Mouse (Mus musculus) intestine, embryonic 15.5 days (tissue): Measurements from ENCODE around the gene Uba2. TPM values are rescaled to one million over a fixed set of nuclear protein-coding genes. Genes with fewer than 3 reads are reported as not detected.
"Not testable (repeated sequence)": the region's sequence is repeated elsewhere in the genome, so short reads cannot be mapped to it uniquely, and the experiment has no call there.

Experiments
- ATAC-seq: fragments of 200-750 bp; cut with Nextera tagmentation; 2 replicates; pipeline ENCODE4 v1.8.0; 2017; ENCODE audit warnings: moderate TSS enrichment, moderate library complexity
- H3K27ac ChIP-seq: fragments of 300-500 bp; sonication (generic); 2 replicates; pipeline ENCODE4 v1.5.1; 2015; ENCODE audit warnings: mild to moderate bottlenecking, inconsistent platforms
- H3K27me3 ChIP-seq: fragments of 300-500 bp; sonication (generic); replicated peaks from 2 replicates; pipeline ENCODE4 v1.6.1; 2015; ENCODE audit warnings: inconsistent platforms
- H3K36me3 ChIP-seq: fragments of 300-500 bp; sonication (generic); 2 replicates; pipeline ENCODE4 v1.6.1; 2015; ENCODE audit warnings: inconsistent platforms
- H3K4me1 ChIP-seq: fragments of 300-500 bp; sonication (generic); replicated peaks from 2 replicates; pipeline ENCODE4 v1.6.1; 2015; ENCODE audit warnings: inconsistent platforms
- H3K4me2 ChIP-seq: fragments of 300-500 bp; sonication (generic); replicated peaks from 2 replicates; pipeline ENCODE4 v1.6.1; 2015; ENCODE audit warnings: mild to moderate bottlenecking, inconsistent platforms
- H3K4me3 ChIP-seq: fragments of 300-500 bp; sonication (generic); replicated peaks from 2 replicates; pipeline ENCODE4 v1.5.1; 2015; ENCODE audit warnings: inconsistent platforms
- H3K9ac ChIP-seq: fragments of 300-500 bp; sonication (generic); 2 replicates; pipeline ENCODE4 v1.6.1; 2015; ENCODE audit warnings: inconsistent platforms
- H3K9me3 ChIP-seq: fragments of 300-500 bp; sonication (generic); 2 replicates; pipeline ENCODE4 v1.6.1; 2016; ENCODE audit warnings: inconsistent platforms
- WGBS: fragments of 180-500 bp; shearing (Covaris S2); methylation state at CpG from one replicate; pipeline ENCODE4 v1.1.7; 2015; 5-methylcytosine and 5-hydroxymethylcytosine counted together
- polyA plus RNA-seq: library from polyadenylated mRNA; unstranded; fragments of >200 nt; fragmentation: Nextera tagmentation; extraction: Ambion mirVana; gene quantifications from 2 replicates; pipeline ENCODE4 v1.2.1, GENCODE M21; 2015

Uba2 gene
- polyA plus RNA-seq, 1 experiment from 2014 or later: 168 TPM

DNA sequence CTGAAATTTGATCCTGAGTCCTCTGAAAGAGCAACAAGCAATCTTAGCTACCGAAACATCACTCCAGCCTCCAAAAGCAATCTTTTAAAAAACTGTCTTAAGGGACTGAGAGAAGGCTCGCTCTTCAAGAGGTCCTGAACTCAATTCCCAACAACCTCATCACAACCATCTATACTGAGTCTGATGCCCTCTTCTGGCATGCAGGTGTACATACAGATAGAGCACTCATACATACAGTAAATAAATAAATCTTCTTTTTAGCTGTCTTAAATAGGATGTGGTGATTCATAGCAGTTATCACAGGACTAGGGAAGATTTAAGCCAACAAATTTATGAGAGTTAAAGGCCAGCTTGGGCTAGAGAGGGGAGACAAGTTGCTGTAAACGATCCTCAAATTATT is 26.2 kb upstream of the Uba2 start:
- peak; percentile 46 for ATAC-seq
- 46% methylated on average over 3 of the region's 3 CpGs for WGBS
- 0 out of 2 replicates have a peak overlapping the region, but pooled peaks have one; percentile 75 for H3K27ac ChIP-seq

DNA sequence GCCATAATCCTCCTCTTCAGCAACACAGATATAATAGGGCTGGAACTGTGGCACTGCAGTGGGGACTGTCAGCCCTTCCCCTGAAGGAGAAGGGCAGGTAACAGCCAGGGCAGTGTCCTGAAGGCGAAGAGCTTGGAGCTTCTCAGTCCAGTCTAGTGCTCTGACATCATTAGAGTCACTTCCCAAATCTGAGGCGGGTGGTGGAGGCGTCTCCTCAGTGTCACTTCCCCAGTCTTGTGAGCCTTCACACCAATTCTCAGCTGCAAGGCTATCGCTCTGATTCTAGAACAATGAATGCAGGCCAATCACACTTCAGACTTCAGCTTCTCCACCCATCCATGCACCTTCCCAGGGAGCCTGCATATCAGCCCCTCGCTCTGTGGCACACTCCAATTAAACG is 23.4 kb upstream of the Uba2 start:
- H3K4me1 ChIP-seq: peaks cover 7% of the 10 kb centered on the region
- no peak overlapping the region for H3K9ac ChIP-seq
- H3K4me3 ChIP-seq: no peak overlapping the region
- H3K36me3 ChIP-seq: peaks cover 14% of the 10 kb centered on the region; the same call in 1 of the 2 replicates
- H3K4me2 ChIP-seq: no peak overlapping the region
- ATAC-seq: no peak
- H3K27ac ChIP-seq: no peak overlapping the region
- 94% methylated on average over 6 of the region's 6 CpGs for WGBS
- no peaks in the 10 kb centered on the region for H3K27me3 ChIP-seq
- no peaks in the 10 kb centered on the region for H3K9me3 ChIP-seq

More for the DNA sequence above, 26.2 kb upstream of the Uba2 start:
- H3K4me1 ChIP-seq: peaks cover 7% of the 10 kb centered on the region
- peaks cover 6% of the 10 kb centered on the region; the same call in 1 of the 2 replicates for H3K36me3 ChIP-seq
- no peaks in the 10 kb centered on the region for H3K9me3 ChIP-seq
- peak overlapping the region; percentile 98 for H3K4me3 ChIP-seq
- H3K27me3 ChIP-seq: no peaks in the 10 kb centered on the region
- peak overlapping the region; percentile 98 for H3K9ac ChIP-seq
- peak overlapping the region; percentile 78 for H3K4me2 ChIP-seq

GRCm38 (mm10) chr7:34189376-34189989 is 20.1 kb upstream of the Uba2 start:
- no peaks in the 10 kb centered on the region for H3K4me1 ChIP-seq
- no peak overlapping the region for H3K9ac ChIP-seq
- 89% methylated on average over 12 of the region's 12 CpGs for WGBS
- ATAC-seq: no peak
- peaks cover 37% of the 10 kb centered on the region; the same call in 1 of the 2 replicates for H3K36me3 ChIP-seq
- H3K4me2 ChIP-seq: no peak overlapping the region
- no peak overlapping the region for H3K27ac ChIP-seq
- H3K27me3 ChIP-seq: no peaks in the 10 kb centered on the region
- H3K4me3 ChIP-seq: no peak overlapping the region
- H3K9me3 ChIP-seq: no peaks in the 10 kb centered on the region

GRCm38 (mm10) chr7:34183794-34184193 is 14.4 kb upstream of the Uba2 start:
- WGBS: 78% methylated on average over 3 of the region's 3 CpGs
- peak; percentile 12; the same call in 1 of the 2 replicates for ATAC-seq
- no peak overlapping the region for H3K4me2 ChIP-seq
- no peaks in the 10 kb centered on the region for H3K27me3 ChIP-seq
- no peak overlapping the region for H3K9ac ChIP-seq
- no peaks in the 10 kb centered on the region for H3K4me1 ChIP-seq
- H3K27ac ChIP-seq: no peak overlapping the region
- no peaks in the 10 kb centered on the region for H3K9me3 ChIP-seq
- peaks cover 36% of the 10 kb centered on the region; the same call in 1 of the 2 replicates for H3K36me3 ChIP-seq
- H3K4me3 ChIP-seq: no peak overlapping the region

DNA sequence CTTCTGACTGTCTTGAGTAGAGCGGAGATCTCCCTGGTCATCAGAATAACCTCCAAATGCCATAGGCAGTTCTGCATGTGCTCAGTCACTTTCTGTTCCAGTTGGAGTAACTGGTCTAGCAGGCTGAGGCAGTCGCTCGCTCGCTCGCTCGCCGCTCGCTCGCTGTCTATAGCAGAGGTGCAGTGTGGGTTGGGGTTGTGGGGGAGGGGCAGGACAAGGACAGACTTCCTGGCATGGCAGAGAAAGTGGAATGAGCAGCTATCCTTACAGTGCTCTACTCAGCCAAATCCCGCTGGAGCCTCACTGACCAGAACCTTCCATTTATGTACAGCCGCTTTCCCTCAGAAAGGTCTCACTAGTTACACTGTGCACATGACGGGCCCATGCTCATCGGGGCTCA is 14.0 kb upstream of the Uba2 start:
- H3K9ac ChIP-seq: no peak overlapping the region
- no peaks in the 10 kb centered on the region for H3K4me1 ChIP-seq
- no peak overlapping the region for H3K4me3 ChIP-seq
- H3K27me3 ChIP-seq: no peaks in the 10 kb centered on the region
- no peaks in the 10 kb centered on the region for H3K9me3 ChIP-seq
- 88% methylated on average over 13 of the region's 13 CpGs for WGBS
- no peak overlapping the region for H3K4me2 ChIP-seq
- no peak overlapping the region for H3K27ac ChIP-seq
- peak; percentile 43; the same call in 1 of the 2 replicates for ATAC-seq
- H3K36me3 ChIP-seq: peaks cover 33% of the 10 kb centered on the region; the same call in 1 of the 2 replicates

DNA sequence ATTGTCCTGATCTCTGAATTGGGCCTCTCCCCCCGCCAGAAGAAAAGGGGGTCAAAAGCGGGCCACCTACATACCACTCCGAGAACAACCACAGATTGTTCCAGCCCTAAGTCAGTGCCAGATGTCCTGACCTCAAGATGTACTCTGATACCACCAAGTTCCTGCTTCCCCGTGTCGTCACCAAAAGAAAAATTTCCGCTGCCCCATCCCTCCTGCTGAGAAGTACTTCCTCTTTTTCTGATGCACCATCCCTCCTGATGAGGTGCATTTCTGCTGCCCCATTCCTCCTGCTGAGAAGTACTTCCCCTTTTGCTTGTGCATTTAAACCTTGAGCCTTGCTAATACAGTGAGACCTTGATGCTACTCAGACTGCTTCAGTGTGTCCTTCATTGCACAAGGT is 6.8 kb upstream of the Uba2 start:
- H3K4me1 ChIP-seq, H3K4me2 ChIP-seq, H3K4me3 ChIP-seq, H3K9me3 ChIP-seq, H3K27me3 ChIP-seq, ATAC-seq, H3K36me3 ChIP-seq, H3K9ac ChIP-seq, H3K27ac ChIP-seq: not testable (repeated sequence)
- 81% methylated on average over 6 of the region's 6 CpGs for WGBS

DNA sequence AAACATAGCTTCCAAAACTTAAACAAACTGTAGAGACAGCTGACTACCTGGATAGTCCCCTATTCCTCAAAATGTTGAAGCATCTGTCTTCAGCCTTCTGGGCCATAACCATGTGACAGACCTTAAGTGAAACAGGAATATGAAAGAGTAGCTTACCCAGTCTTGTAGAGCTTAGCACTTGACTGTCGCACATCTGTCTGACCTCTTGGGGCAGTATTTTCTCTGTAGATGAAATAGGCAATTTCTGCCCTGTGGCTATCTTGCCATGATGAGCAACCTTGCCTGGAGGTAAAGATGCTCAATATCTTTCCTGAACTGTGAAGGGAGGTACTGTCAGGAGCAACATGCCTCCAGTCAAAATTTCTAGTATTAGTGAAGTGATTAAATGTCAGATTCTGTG is 2.9 kb upstream of the Uba2 start:
- no peaks in the 10 kb centered on the region for H3K9me3 ChIP-seq
- H3K36me3 ChIP-seq: no peaks in the 10 kb centered on the region
- H3K4me3 ChIP-seq: no peak overlapping the region
- no peak overlapping the region for H3K27ac ChIP-seq
- H3K4me2 ChIP-seq: no peak overlapping the region
- no peak overlapping the region for H3K9ac ChIP-seq
- H3K27me3 ChIP-seq: no peaks in the 10 kb centered on the region
- ATAC-seq: no peak
- WGBS: 62% methylated on average over 1 of the region's 1 CpGs
- H3K4me1 ChIP-seq: no peaks in the 10 kb centered on the region

DNA sequence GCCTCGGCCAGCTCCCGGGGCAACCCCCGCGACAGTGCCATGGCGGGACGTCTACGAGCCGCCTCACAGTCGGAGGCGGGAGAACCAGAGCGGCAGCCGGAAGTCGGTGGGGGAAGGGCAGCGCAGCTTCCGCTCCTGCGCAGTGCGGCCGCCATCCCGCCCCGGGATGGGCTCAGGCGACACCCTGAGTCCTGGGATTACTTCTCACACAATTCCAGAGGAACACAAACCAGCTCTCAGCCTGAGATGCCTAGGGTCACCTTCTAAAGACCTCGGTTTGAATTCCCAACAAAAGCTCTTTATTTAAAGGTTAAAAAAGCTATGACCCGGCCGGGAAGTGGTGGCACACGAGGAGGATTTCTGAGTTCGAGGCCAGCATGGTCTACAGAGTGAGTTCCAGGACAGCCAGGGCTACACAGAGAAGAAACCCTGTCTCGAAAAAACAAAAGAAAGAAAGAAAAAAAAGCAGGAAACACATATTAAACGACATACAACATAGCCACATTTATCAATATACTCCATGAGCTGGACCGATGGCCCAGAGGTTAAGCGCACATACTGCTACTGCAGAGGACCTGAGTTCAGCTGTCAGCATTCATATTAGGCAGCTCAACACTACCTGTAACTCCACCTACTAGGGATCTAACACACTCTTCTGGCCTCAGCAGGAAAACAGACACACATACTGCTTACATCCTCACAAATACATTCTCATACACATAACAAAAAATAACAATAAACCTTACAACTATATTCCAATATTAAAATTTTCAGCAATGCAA is 738 bp downstream of the Uba2 start:
- WGBS: 11% methylated on average over 30 of the region's 30 CpGs
- H3K27me3 ChIP-seq: no peaks in the 10 kb centered on the region
- H3K9ac ChIP-seq: peak overlapping the region; percentile 96
- peaks cover 11% of the 10 kb centered on the region for H3K36me3 ChIP-seq
- ATAC-seq: peak; percentile 99
- no peaks in the 10 kb centered on the region for H3K4me1 ChIP-seq
- peak overlapping the region; percentile 89 for H3K4me3 ChIP-seq
- H3K4me2 ChIP-seq: peak overlapping the region; percentile 68
- peak overlapping the region; percentile 88 for H3K27ac ChIP-seq
- H3K9me3 ChIP-seq: no peaks in the 10 kb centered on the region

- Histone ChIP-seq H3K4me1 (no peaks in the 10 kb centered on the region), H3K4me2 (peak overlapping the region; percentile 68), H3K9me3 (no peaks in the 10 kb centered on the region), H3K36me3 (peaks cover 16% of the 10 kb centered on the region), H3K27ac (peak overlapping the region; percentile 88), H3K27me3 (no peaks in the 10 kb centered on the region), H3K9ac (peak overlapping the region; percentile 96), H3K4me3 (peak overlapping the region; percentile 89)
- peak; percentile 85 for ATAC-seq
- under 1% methylated on average over 54 of the region's 54 CpGs for WGBS
These were observed 1.5 kb downstream of the Uba2 start for GRCm38 (mm10) chr7:34167766-34168469.

DNA sequence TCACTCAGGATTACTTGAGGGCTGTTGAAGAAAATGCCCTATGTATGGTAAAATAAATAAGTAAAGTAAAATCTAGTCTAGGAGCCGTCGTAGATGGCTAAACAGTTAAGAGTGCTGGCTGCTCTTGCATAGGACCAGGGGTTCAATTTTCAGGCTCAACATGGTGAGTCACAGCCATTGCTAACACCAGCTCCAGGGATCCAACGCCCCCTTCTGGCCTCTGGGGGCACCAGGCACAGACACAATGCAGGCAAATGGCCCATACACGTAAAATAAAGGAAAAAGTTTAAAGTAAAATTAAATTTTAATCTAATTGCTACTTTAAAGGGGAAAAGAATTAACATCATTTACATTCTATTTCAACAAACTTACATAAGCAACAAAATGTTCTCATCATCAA is 2.5 kb downstream of the Uba2 start:
- no peak for ATAC-seq
- Histone ChIP-seq H3K4me2 (peak overlapping the region; percentile 31; the same call in 1 of the 2 replicates), H3K4me1 (no peaks in the 10 kb centered on the region), H3K4me3 (no peak overlapping the region), H3K27me3 (no peaks in the 10 kb centered on the region), H3K9ac (no peak overlapping the region), H3K36me3 (peaks cover 22% of the 10 kb centered on the region), H3K9me3 (no peaks in the 10 kb centered on the region), H3K27ac (no peak overlapping the region)
- 59% methylated on average over 4 of the region's 4 CpGs for WGBS

- Histone ChIP-seq H3K9me3 (no peaks in the 10 kb centered on the region), H3K9ac (no peak overlapping the region), H3K4me3 (no peak overlapping the region), H3K4me2 (no peak overlapping the region), H3K36me3 (peaks cover 30% of the 10 kb centered on the region), H3K27me3 (no peaks in the 10 kb centered on the region), H3K4me1 (no peaks in the 10 kb centered on the region), H3K27ac (no peak overlapping the region)
- 72% methylated on average over 3 of the region's 3 CpGs for WGBS
- ATAC-seq: no peak
These were observed 3.4 kb downstream of the Uba2 start for GRCm38 (mm10) chr7:34165999-34166398.

DNA sequence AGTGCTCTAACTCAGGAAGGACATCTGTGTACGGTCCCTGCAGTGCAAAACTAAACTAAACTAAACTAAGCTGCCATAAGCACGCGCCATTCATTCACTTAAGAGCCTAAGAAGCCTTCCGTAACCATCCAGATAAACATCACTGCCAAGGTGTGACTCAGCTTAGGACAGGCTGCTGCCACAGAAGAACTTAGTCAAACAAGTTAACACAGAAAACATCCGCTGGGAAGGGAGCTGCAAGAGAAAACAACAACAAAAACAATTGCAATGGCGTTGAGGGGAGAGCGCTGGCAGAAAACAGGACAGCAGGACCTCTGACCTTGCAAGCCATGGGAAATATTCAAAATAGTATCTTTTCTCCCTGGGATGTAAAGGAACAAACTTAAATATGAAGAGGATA is 4.7 kb downstream of the Uba2 start:
- H3K4me3 ChIP-seq: no peak overlapping the region
- ATAC-seq: no peak
- H3K27me3 ChIP-seq: no peaks in the 10 kb centered on the region
- H3K4me2 ChIP-seq: no peak overlapping the region
- no peaks in the 10 kb centered on the region for H3K9me3 ChIP-seq
- H3K9ac ChIP-seq: no peak overlapping the region
- no peak overlapping the region for H3K27ac ChIP-seq
- no peaks in the 10 kb centered on the region for H3K4me1 ChIP-seq
- 87% methylated on average over 7 of the region's 7 CpGs for WGBS
- peaks cover 39% of the 10 kb centered on the region for H3K36me3 ChIP-seq
